Mouse (Mus musculus) C2C12 (cell line): ENCODE measurements around the gene Sap25. TPM values are rescaled to one million over a fixed set of nuclear protein-coding genes. Genes with fewer than 3 reads are reported as not detected.
"Not testable (repeated sequence)": the region's sequence is repeated elsewhere in the genome, so short reads cannot be mapped to it uniquely, and the experiment has no call there.

Source experiments
- H3K27me3 ChIP-seq: one replicate; pipeline ENCODE4 v1.6.1; 2011; ENCODE audit not compliant: control insufficient read depth, insufficient read depth, insufficient read length
- H3K36me3 ChIP-seq: one replicate; pipeline ENCODE4 v1.6.1; 2011; ENCODE audit not compliant: control insufficient read depth, insufficient read depth
- H3K4me3 ChIP-seq: one replicate; pipeline ENCODE4 v1.5.1; 2011; ENCODE audit warnings: mild to moderate bottlenecking, control low read depth; ENCODE audit not compliant: poor library complexity, insufficient read depth, severe bottlenecking
- H3K79me2 ChIP-seq: one replicate; pipeline ENCODE4 v1.6.1; 2011; ENCODE audit not compliant: control insufficient read depth, insufficient read depth
- H3K79me3 ChIP-seq: one replicate; pipeline ENCODE4 v1.6.1; 2011; ENCODE audit warnings: low read depth, control low read depth
- H3ac ChIP-seq: one replicate; pipeline ENCODE3; 2011; ENCODE audit warnings: low read depth; ENCODE audit not compliant: control insufficient read depth, insufficient read length
- CEBPB ChIP-seq: IDR thresholded peaks from one replicate; pipeline ENCODE4 v1.6.1; 2011; ENCODE audit warnings: low read depth, mild to moderate bottlenecking, control low read depth, moderate library complexity
- CTCF ChIP-seq: IDR thresholded peaks from one replicate; pipeline ENCODE4 v1.5.1; 2011; ENCODE audit not compliant: control insufficient read depth, insufficient read depth, insufficient read length
- FOSL1 ChIP-seq: IDR thresholded peaks from one replicate; pipeline ENCODE4 v1.8.0; 2011; ENCODE audit warnings: mild to moderate bottlenecking, low read length; ENCODE audit not compliant: poor library complexity, insufficient read depth, severe bottlenecking
- MAX ChIP-seq: IDR thresholded peaks from one replicate; pipeline ENCODE4 v1.6.1; 2011; ENCODE audit warnings: mild to moderate bottlenecking, control low read depth
- MYOD1 ChIP-seq: IDR thresholded peaks from one replicate; pipeline ENCODE4 v1.6.1; 2011; ENCODE audit warnings: low read depth; ENCODE audit not compliant: control insufficient read depth, insufficient read length
- MYOG ChIP-seq: IDR thresholded peaks from one replicate; pipeline ENCODE4 v1.6.1; 2011; ENCODE audit not compliant: control insufficient read depth, insufficient read length; ENCODE audit errors: extremely low read depth
- USF1 ChIP-seq: IDR thresholded peaks from one replicate; pipeline ENCODE4 v1.6.1; 2011; ENCODE audit warnings: low read depth, mild to moderate bottlenecking, control low read depth, moderate library complexity
- polyA plus RNA-seq: library from polyadenylated mRNA; unstranded; fragments of >200 nt; fragmentation: generic; extraction: Trizol; gene quantifications from one replicate; pipeline ENCODE4 v1.2.1, GENCODE M21; 2012; ENCODE audit warnings: missing spikeins

Sap25 gene
- polyA plus RNA-seq, 1 experiment, result 4.4 TPM

GRCm38 (mm10) chr5:137609292-137609691, 31.8 kb upstream of the Sap25 start:
- Histone ChIP-seq H3K36me3 (peaks cover 53% of the 10 kb centered on the region), H3K79me2 (peaks cover 73% of the 10 kb centered on the region), H3K4me3 (peak overlapping the region; percentile 19), H3K27me3 (no peaks in the 10 kb centered on the region), H3ac (no peak overlapping the region), H3K79me3 (peaks cover 37% of the 10 kb centered on the region)
- TF ChIP-seq CTCF, result no peak
- no peak for TF ChIP-seq FOSL1
- no peak for TF ChIP-seq MYOG
- no peak for TF ChIP-seq MAX
- TF ChIP-seq USF1, result no peak
- TF ChIP-seq CEBPB, result no peak
- TF ChIP-seq MYOD1, result no peak

DNA sequence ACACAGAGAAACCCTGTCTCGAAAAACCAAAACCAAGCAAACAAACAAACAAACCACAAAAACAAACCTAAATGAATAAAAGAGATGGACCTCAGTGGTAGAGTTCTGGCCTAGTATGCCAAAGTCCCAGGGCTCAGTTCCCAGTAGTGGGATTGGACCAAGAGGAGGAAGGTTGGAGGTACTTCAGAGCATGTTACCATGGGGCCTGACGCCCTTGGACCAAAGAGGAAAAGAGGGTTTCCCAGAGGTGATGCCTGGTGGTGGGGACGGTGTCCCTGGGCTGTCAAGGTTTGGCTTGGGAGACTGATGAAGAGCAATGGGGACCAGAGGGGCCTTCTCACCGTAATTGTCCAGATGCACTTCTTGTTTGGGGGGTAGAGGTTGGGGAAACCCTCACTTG, 31.1 kb upstream of the Sap25 start:
- Histone ChIP-seq H3K79me3 (peaks cover 37% of the 10 kb centered on the region), H3ac (peak overlapping the region; percentile 75), H3K4me3 (peak overlapping the region; percentile 71), H3K79me2 (peaks cover 73% of the 10 kb centered on the region), H3K27me3 (no peaks in the 10 kb centered on the region), H3K36me3 (peaks cover 47% of the 10 kb centered on the region)
- TF ChIP-seq MYOD1 (no peak), MYOG (no peak), USF1 (no peak), FOSL1 (no peak), MAX (no peak), CTCF (no peak), CEBPB (no peak)

DNA sequence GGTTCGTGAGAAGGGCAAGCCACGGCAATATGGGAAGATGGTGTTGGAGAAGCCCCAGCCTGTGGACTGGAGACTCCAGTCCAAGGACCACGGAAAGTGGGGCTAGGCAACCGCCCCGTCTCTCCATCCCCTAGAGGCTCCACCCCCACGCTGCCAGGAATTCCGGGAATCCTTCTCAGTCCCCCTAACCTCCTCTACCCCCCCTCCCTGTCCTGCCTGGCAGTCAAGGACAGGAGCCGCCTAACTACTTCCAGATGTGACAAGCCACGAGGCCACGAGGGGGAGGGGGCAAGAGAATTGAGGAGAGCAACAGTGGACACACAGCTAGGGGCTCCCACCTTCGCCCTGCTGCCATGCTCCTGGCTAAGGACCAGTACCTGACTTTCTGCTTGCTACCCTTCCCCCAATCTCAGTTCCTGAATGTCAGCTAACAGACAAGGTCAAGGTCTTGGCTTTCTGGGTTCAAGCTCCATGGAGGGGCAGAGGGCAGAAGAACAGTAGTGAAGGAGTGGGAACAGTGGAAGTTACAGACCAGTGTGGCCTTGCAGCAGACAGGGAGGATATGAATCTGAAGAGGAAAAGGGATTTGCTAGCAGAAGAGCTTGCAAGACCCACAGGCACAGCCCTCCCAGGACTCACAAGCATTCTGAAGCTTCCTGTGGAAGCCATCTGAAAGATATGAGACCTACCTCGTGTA, 30.4 kb upstream of the Sap25 start:
- peaks cover 37% of the 10 kb centered on the region for H3K79me3 ChIP-seq
- peaks cover 73% of the 10 kb centered on the region for H3K79me2 ChIP-seq
- H3ac ChIP-seq, result peak overlapping the region; percentile 75
- H3K27me3 ChIP-seq, result no peaks in the 10 kb centered on the region
- H3K36me3 ChIP-seq, result peaks cover 41% of the 10 kb centered on the region
- TF ChIP-seq MYOG (no peak), USF1 (peak; percentile 12), MAX (peak; percentile 93), CEBPB (no peak), FOSL1 (no peak), CTCF (no peak), MYOD1 (no peak)
- H3K4me3 ChIP-seq, result peak overlapping the region; percentile 71

DNA sequence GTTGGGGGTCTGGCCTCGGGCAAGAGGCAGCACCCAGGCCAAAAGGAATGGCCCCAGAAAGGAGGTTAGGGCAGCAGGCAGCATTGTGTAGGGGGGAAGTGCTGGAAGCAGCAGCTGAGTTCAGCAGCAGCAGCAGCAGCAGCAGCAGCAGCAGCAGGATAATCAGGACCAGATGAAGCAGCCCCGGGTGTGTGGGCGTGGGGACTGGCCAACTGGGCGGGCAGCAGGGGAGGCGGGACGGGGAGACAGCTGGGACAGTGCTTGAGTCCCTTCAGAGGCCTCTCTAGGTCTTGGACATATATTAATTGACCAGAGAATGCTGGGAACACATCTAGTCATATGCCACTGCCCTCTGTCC, 29.9 kb upstream of the Sap25 start:
- Histone ChIP-seq H3K79me2 (peaks cover 68% of the 10 kb centered on the region), H3ac (peak overlapping the region; percentile 75), H3K36me3 (peaks cover 36% of the 10 kb centered on the region), H3K4me3 (peak overlapping the region; percentile 71), H3K79me3 (peaks cover 37% of the 10 kb centered on the region), H3K27me3 (no peaks in the 10 kb centered on the region)
- TF ChIP-seq CEBPB, result no peak
- no peak for TF ChIP-seq MYOD1
- no peak for TF ChIP-seq FOSL1
- no peak for TF ChIP-seq MAX
- no peak for TF ChIP-seq USF1
- no peak for TF ChIP-seq CTCF
- TF ChIP-seq MYOG, result no peak

- H3K4me3 ChIP-seq, result no peak overlapping the region
- H3ac ChIP-seq, result peak overlapping the region; percentile 10
- H3K36me3 ChIP-seq, result peaks cover 17% of the 10 kb centered on the region
- peaks cover 49% of the 10 kb centered on the region for H3K79me2 ChIP-seq
- H3K27me3 ChIP-seq, result no peaks in the 10 kb centered on the region
- TF ChIP-seq CTCF (no peak), USF1 (no peak), MAX (no peak)
- H3K79me3 ChIP-seq, result peaks cover 27% of the 10 kb centered on the region
Observed at GRCm38 (mm10) chr5:137613076-137613475, 28.1 kb upstream of the Sap25 start.

GRCm38 (mm10) chr5:137613550-137613949, 27.6 kb upstream of the Sap25 start, which contains the start of gene Pcolce:
TSS of gene Pcolce (minus strand) at chr5:137613784.
- H3K4me3 ChIP-seq, result no peak within 1 kb of the TSS
- H3K79me2 ChIP-seq, result peaks cover 45% of the 10 kb centered on the region
- H3ac ChIP-seq, result peak within 1 kb of the TSS; percentile 10
- peaks cover 13% of the 10 kb centered on the region for H3K36me3 ChIP-seq
- H3K27me3 ChIP-seq, result no peaks in the 10 kb centered on the region
- TF ChIP-seq CTCF (no peak), MYOD1 (no peak), FOSL1 (no peak)
- H3K79me3 ChIP-seq, result peaks cover 22% of the 10 kb centered on the region

GRCm38 (mm10) chr5:137614921-137615320, 26.2 kb upstream of the Sap25 start:
- not testable (repeated sequence) for H3K4me3 ChIP-seq, H3K79me3 ChIP-seq, H3K36me3 ChIP-seq, H3K27me3 ChIP-seq, H3ac ChIP-seq
- H3K79me2 ChIP-seq, result peaks cover 31% of the 10 kb centered on the region
